Mouse (Mus musculus) G1E (cell line): ENCODE data around the gene Cd7.

Experiments used
- CTCF ChIP-seq: IDR thresholded peaks from 2 replicates; pipeline ENCODE4 v1.5.1; 2012; ENCODE audit warnings: low read depth, low read length, inconsistent platforms, mixed read lengths
- GATA1 ChIP-seq: IDR thresholded peaks from 2 replicates; pipeline ENCODE4 v1.6.1; 2012; ENCODE audit warnings: borderline replicate concordance, low read length, inconsistent platforms, mixed read lengths
- POLR2AphosphoS5 ChIP-seq: IDR thresholded peaks from 2 replicates; pipeline ENCODE4 v1.6.1; 2012; ENCODE audit warnings: low read depth, low read length, inconsistent platforms; ENCODE audit not compliant: insufficient replicate concordance
- TAL1 ChIP-seq: conservative IDR thresholded peaks from 2 replicates; pipeline ENCODE4 v1.6.1; 2012; ENCODE audit warnings: low read depth, low read length, inconsistent platforms, mixed read lengths

GRCm38 (mm10) chr11:120988410-120988809, 50.8 kb downstream of the Cd7 start:
- TF ChIP-seq GATA1 (no peak), CTCF (no peak), TAL1 (no peak), POLR2AphosphoS5 (no peak)
